Mouse (Mus musculus) neutrophil, adult 83 days (primary cell): ENCODE data around the gene Ssh1. TPM values are rescaled to one million over a fixed set of nuclear protein-coding genes. Genes with fewer than 3 reads are reported as not detected.

Source experiments
- total RNA-seq, 2 experiments: library from RNA; stranded (reverse); gene quantifications; one replicate each; pipeline ENCODE4 v1.2.4; 2023

Ssh1 gene
- 10 to 100 TPM; 13.2 to 13.3 TPM for total RNA-seq

GRCm38 (mm10) chr5:113993487-113994465, at the start of gene Ssh1:
Gene Ssh1, minus strand, starts transcription at chr5:113993894.

GRCm38 (mm10) chr5:114003542-114003941, 9.8 kb upstream of the Ssh1 start, which contains the start of gene Dao:
Gene Dao, plus strand, starts transcription at chr5:114003703.

DNA sequence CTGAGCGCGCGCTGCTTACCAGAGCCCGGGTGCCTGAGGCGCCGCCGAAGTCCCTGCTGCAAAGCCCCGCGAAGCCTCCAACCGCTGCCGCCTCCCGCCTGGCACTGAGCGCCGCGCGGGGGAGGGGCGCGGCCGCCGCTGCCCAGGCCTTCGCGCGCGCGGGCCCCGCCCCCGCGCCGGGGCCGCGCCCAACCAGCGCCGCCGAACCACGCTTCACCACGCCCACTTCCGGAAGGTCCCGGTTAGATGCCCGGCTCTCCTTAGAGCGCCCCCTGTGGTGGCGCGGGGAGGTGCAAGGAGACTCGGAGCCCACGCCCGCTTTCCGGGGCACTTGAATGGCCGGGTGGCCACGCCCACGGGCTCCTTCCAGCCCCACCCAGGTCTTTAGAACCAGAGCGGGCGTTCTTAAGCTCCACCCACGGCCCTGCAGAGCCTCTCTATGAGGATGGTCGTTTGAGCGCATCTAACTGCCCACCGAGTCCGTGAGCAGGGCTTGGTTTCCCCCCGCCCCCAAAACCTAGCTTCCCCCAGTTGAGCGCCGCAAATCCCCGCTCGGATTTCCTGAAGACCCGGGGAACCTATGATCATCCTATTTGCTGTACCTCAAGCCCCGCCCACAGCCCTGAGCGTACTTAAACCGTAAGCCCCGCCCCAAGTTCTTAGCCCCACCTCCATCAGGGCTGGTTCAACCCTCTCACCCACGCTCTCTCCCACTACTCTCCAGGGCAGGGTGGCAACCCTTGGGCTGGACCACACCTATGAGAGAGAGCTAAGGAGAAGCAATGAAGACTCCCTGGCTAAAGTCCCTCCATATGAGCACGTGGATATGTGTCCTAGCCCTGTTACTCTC, 84.9 kb downstream of the Ssh1 start, which contains the start of gene Coro1c:
Gene Coro1c, minus strand, starts transcription at position 167 of the 850 bp plus-strand sequence.

Other genes with a start within 250 kb of the Ssh1 start
- gene Sart3, start 221.4 kb downstream of the Ssh1 start, total RNA-seq, result 10 to 100 TPM; 34.8 to 37.0 TPM
- gene Iscu, start 221.1 kb downstream of the Ssh1 start, total RNA-seq, result 10 to 100 TPM; 81.5 to 87.7 TPM
- 1 to 10 TPM; 2.1 to 2.5 TPM for gene Tmem119, start 193.4 kb downstream of the Ssh1 start, total RNA-seq
- 100 to 1,000 TPM; 382 to 467 TPM for gene Selplg, start 161.2 kb downstream of the Ssh1 start, total RNA-seq
- gene Coro1c, start 85.1 kb downstream of the Ssh1 start, total RNA-seq, result 100 to 1,000 TPM in 1 of 2 experiments, 10 to 100 TPM in 1; 96.1 to 108 TPM
- not detected for gene Dao, start 9.8 kb upstream of the Ssh1 start, total RNA-seq
- 1 to 10 TPM; 6.8 to 7.3 TPM for gene Usp30, start 71.6 kb upstream of the Ssh1 start, total RNA-seq
- not detected for gene Svop, start 97.7 kb upstream of the Ssh1 start, total RNA-seq
- 1 to 10 TPM; 1.9 to 2.1 TPM for gene Alkbh2, start 134.3 kb upstream of the Ssh1 start, total RNA-seq
- gene Ung, start 136.5 kb upstream of the Ssh1 start, total RNA-seq, result 1 to 10 TPM; 7.3 to 7.4 TPM
- gene Acacb, start 152.6 kb upstream of the Ssh1 start, total RNA-seq, result 1 to 10 TPM; 4.1 to 5.7 TPM